Mouse (Mus musculus): ENCODE results near the gene Slc6a14. TPM values are rescaled to one million over a fixed set of nuclear protein-coding genes. Genes with fewer than 3 reads are reported as not detected.

The Slc6a14 gene
- not detected for polyA plus RNA-seq (2014; fragmentation: Illumina TruSeq; extraction: RNeasy Lipid Tissue Mini Kit (QIAGEN cat#74804); ENCODE audit: low read depth, low replicate concordance)

DNA sequence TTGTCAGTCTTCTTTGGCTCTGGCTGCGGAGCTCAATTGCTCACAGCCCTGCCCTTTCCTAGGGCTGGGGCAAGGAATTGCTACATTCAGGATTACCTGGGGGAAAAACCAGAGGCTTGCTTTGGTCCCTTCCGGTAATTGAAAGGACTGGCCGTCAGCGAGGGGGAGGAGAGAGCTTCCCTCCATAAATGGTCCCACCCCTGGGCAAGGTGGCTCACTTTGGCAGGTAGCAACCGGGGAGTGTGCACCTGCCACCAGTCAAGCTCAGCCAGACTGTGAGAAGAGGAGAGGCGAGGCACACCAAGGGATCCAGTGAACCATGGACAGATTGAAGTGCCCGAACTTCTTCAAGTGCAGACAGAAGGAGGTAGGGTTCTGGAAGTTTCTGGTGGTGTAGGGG is at the start of gene Slc6a14:
Slc6a14 (plus strand) TSS at position 68 of the 400 bp plus-strand sequence.

GRCm38 (mm10) chrX:21744997-21745396 is 30.3 kb downstream of the Slc6a14 start, which contains the start of gene Gm28269:
Gene Gm28269 (minus strand): TSS chrX:21745097.

Other genes with a start within 250 kb of the Slc6a14 start
- not detected for gene Agtr2, start 230.4 kb upstream of the Slc6a14 start, polyA plus RNA-seq (2014; fragmentation: Illumina TruSeq; extraction: RNeasy Lipid Tissue Mini Kit (QIAGEN cat#74804); ENCODE audit: low read depth, low replicate concordance)
- gene Gm28269, start 30.2 kb downstream of the Slc6a14 start, polyA plus RNA-seq (2014; fragmentation: Illumina TruSeq; extraction: RNeasy Lipid Tissue Mini Kit (QIAGEN cat#74804); ENCODE audit: low read depth, low replicate concordance) = not detected

Measured in heart, adult 10 weeks (tissue).